Mouse (Mus musculus) liver, embryonic 16.5 days (tissue): Measurements from ENCODE around the gene Myo9a. TPM values are rescaled to one million over a fixed set of nuclear protein-coding genes. Genes with fewer than 3 reads are reported as not detected.
"Not testable (repeated sequence)": the region's sequence is repeated elsewhere in the genome, so short reads cannot be mapped to it uniquely, and the experiment has no call there.

ENCODE experiments used
- ATAC-seq: fragments of 200-750 bp; cut with Nextera tagmentation; 2 replicates; pipeline ENCODE4 v1.8.0; 2017; ENCODE audit warnings: low read depth, mild to moderate bottlenecking, moderate number of reproducible peaks, moderate library complexity
- H3K27ac ChIP-seq: fragments of 300-500 bp; sonication (generic); 2 replicates; pipeline ENCODE4 v1.5.1; 2014; ENCODE audit warnings: mild to moderate bottlenecking, low read length
- H3K27me3 ChIP-seq: fragments of 300-500 bp; sonication (generic); 2 replicates; pipeline ENCODE4 v1.6.1; 2014; ENCODE audit warnings: low read depth, low read length, mixed read lengths; ENCODE audit not compliant: control insufficient read depth, insufficient read depth
- H3K36me3 ChIP-seq: fragments of 300-500 bp; sonication (generic); 2 replicates; pipeline ENCODE4 v1.6.1; 2014; ENCODE audit warnings: mild to moderate bottlenecking; ENCODE audit not compliant: control insufficient read depth, insufficient read depth
- H3K4me1 ChIP-seq: fragments of 300-500 bp; sonication (generic); 2 replicates; pipeline ENCODE4 v1.6.1; 2014; ENCODE audit warnings: low read depth, low read length, mixed read lengths; ENCODE audit not compliant: control insufficient read depth
- H3K4me2 ChIP-seq: fragments of 300-500 bp; sonication (generic); 2 replicates; pipeline ENCODE4 v1.6.1; 2014; ENCODE audit warnings: low read depth, low read length, mixed read lengths
- H3K4me3 ChIP-seq: fragments of 300-500 bp; sonication (generic); 2 replicates; pipeline ENCODE4 v1.5.1; 2014; ENCODE audit warnings: low read depth, mild to moderate bottlenecking, low read length
- H3K9ac ChIP-seq: fragments of 300-500 bp; sonication (generic); 2 replicates; pipeline ENCODE4 v1.6.1; 2014; ENCODE audit warnings: low read depth, low read length
- H3K9me3 ChIP-seq: fragments of 300-500 bp; sonication (generic); replicated peaks from 2 replicates; pipeline ENCODE4 v1.6.1; 2016; ENCODE audit warnings: low read length; ENCODE audit not compliant: control insufficient read depth
- WGBS: fragments of 180-500 bp; shearing (Covaris S2); extraction: QIAGEN DNeasy Blood & Tissue Kit; methylation state at CpG from one replicate; pipeline ENCODE4 v1.1.7; 2014; ENCODE audit not compliant: insufficient replicate concordance; 5-methylcytosine and 5-hydroxymethylcytosine counted together
- polyA plus RNA-seq: library from polyadenylated mRNA; unstranded; fragments of >200 nt; fragmentation: Nextera tagmentation; extraction: Ambion mirVana; gene quantifications from 2 replicates; pipeline ENCODE4 v1.2.1, GENCODE M21; 2015

Myo9a gene
- polyA plus RNA-seq, 1 experiment from 2014 or later, result 3.1 TPM

GRCm38 (mm10) chr9:59951001-59951750 is 200.5 kb downstream of the Myo9a start:
- Histone ChIP-seq H3K27ac (no peak overlapping the region), H3K9ac (no peak overlapping the region), H3K4me1 (no peaks in the 10 kb centered on the region), H3K36me3 (no peaks in the 10 kb centered on the region), H3K9me3 (no peaks in the 10 kb centered on the region), H3K4me3 (no peak overlapping the region), H3K27me3 (peaks cover 6% of the 10 kb centered on the region), H3K4me2 (no peak overlapping the region)
- no peak for ATAC-seq
- 71% methylated on average over 9 of the region's 9 CpGs for WGBS

- no peaks in the 10 kb centered on the region for H3K36me3 ChIP-seq
- no peaks in the 10 kb centered on the region for H3K4me1 ChIP-seq
- no peak overlapping the region for H3K9ac ChIP-seq
- no peaks in the 10 kb centered on the region for H3K9me3 ChIP-seq
- H3K4me3 ChIP-seq, result no peak overlapping the region
- ATAC-seq, result no peak
- H3K4me2 ChIP-seq, result no peak overlapping the region
- WGBS, result 61% methylated on average over 4 of the region's 4 CpGs
- no peak overlapping the region for H3K27ac ChIP-seq
- H3K27me3 ChIP-seq, result peaks cover 6% of the 10 kb centered on the region
Measured at GRCm38 (mm10) chr9:59951943-59952342, 201.2 kb downstream of the Myo9a start.

- no peak overlapping the region for H3K27ac ChIP-seq
- H3K9me3 ChIP-seq, result no peaks in the 10 kb centered on the region
- no peak overlapping the region for H3K9ac ChIP-seq
- H3K27me3 ChIP-seq, result peaks cover 6% of the 10 kb centered on the region
- WGBS, result 43% methylated on average over 8 of the region's 8 CpGs
- H3K4me1 ChIP-seq, result no peaks in the 10 kb centered on the region
- ATAC-seq, result no peak; the same call in 1 of the 2 replicates
- H3K4me3 ChIP-seq, result no peak overlapping the region
- no peaks in the 10 kb centered on the region for H3K36me3 ChIP-seq
- no peak overlapping the region for H3K4me2 ChIP-seq
Measured at GRCm38 (mm10) chr9:59952515-59953070, 201.9 kb downstream of the Myo9a start.

- H3K9me3 ChIP-seq, result no peaks in the 10 kb centered on the region
- peaks cover 3% of the 10 kb centered on the region for H3K27me3 ChIP-seq
- H3K27ac ChIP-seq, result no peak overlapping the region
- H3K4me1 ChIP-seq, result no peaks in the 10 kb centered on the region
- ATAC-seq, result no peak
- H3K9ac ChIP-seq, result no peak overlapping the region
- no peak overlapping the region for H3K4me3 ChIP-seq
- H3K36me3 ChIP-seq, result no peaks in the 10 kb centered on the region
- no peak overlapping the region for H3K4me2 ChIP-seq
- 62% methylated on average over 7 of the region's 7 CpGs for whole genome bisulfite sequencing
Measured at GRCm38 (mm10) chr9:59953556-59953955, 202.9 kb downstream of the Myo9a start.

GRCm38 (mm10) chr9:59955199-59955598 is 204.5 kb downstream of the Myo9a start:
- no peaks in the 10 kb centered on the region for H3K4me1 ChIP-seq
- WGBS, result 54% methylated on average over 3 of the region's 3 CpGs
- no peak overlapping the region for H3K4me3 ChIP-seq
- no peaks in the 10 kb centered on the region for H3K9me3 ChIP-seq
- no peak for ATAC-seq
- H3K36me3 ChIP-seq, result no peaks in the 10 kb centered on the region
- H3K9ac ChIP-seq, result no peak overlapping the region
- H3K4me2 ChIP-seq, result no peak overlapping the region
- peaks cover under 1% of the 10 kb centered on the region for H3K27me3 ChIP-seq
- H3K27ac ChIP-seq, result no peak overlapping the region

- WGBS, result 53% methylated on average over 6 of the region's 6 CpGs
- Histone ChIP-seq H3K4me2 (no peak overlapping the region), H3K4me3 (no peak overlapping the region), H3K36me3 (no peaks in the 10 kb centered on the region), H3K27me3 (no peaks in the 10 kb centered on the region; the same call in none of the 2 replicates), H3K27ac (no peak overlapping the region), H3K4me1 (no peaks in the 10 kb centered on the region), H3K9ac (no peak overlapping the region), H3K9me3 (no peaks in the 10 kb centered on the region)
- no peak for ATAC-seq
Measured at GRCm38 (mm10) chr9:59955692-59956091, 205.0 kb downstream of the Myo9a start.

GRCm38 (mm10) chr9:59956496-59956895 is 205.8 kb downstream of the Myo9a start:
- no peak overlapping the region for H3K27ac ChIP-seq
- WGBS, result 39% methylated on average over 6 of the region's 6 CpGs
- H3K27me3 ChIP-seq, result no peaks in the 10 kb centered on the region
- H3K4me1 ChIP-seq, result no peaks in the 10 kb centered on the region
- H3K4me2 ChIP-seq, result no peak overlapping the region
- ATAC-seq, result no peak
- no peaks in the 10 kb centered on the region for H3K9me3 ChIP-seq
- no peak overlapping the region for H3K9ac ChIP-seq
- H3K4me3 ChIP-seq, result no peak overlapping the region
- no peaks in the 10 kb centered on the region for H3K36me3 ChIP-seq

GRCm38 (mm10) chr9:59958115-59958514 is 207.4 kb downstream of the Myo9a start:
- H3K27me3 ChIP-seq, H3K9me3 ChIP-seq, H3K4me3 ChIP-seq, H3K4me2 ChIP-seq, ATAC-seq, H3K36me3 ChIP-seq, H3K27ac ChIP-seq, H3K9ac ChIP-seq, H3K4me1 ChIP-seq: not testable (repeated sequence)
- 77% methylated on average over 1 of the region's 1 CpGs for WGBS

GRCm38 (mm10) chr9:59959276-59959675 is 208.6 kb downstream of the Myo9a start:
- WGBS, result 2% methylated on average over 8 of the region's 8 CpGs
- Histone ChIP-seq H3K27me3 (no peaks in the 10 kb centered on the region), H3K4me1 (no peaks in the 10 kb centered on the region), H3K27ac (no peak overlapping the region), H3K4me3 (no peak overlapping the region), H3K9ac (no peak overlapping the region), H3K36me3 (no peaks in the 10 kb centered on the region), H3K9me3 (no peaks in the 10 kb centered on the region), H3K4me2 (no peak overlapping the region)
- ATAC-seq, result no peak
